Mouse (Mus musculus) cerebellum, adult 18-20 months (tissue): ENCODE measurements at regions not wholly inside any gene's neighbourhood (a gene's known extent, or its start where the extent isn't known, plus 50 kb on each side); places are given as distances from the start of the nearest gene placed in this dataset.
"Not testable (repeated sequence)": the region's sequence is repeated elsewhere in the genome, so short reads cannot be mapped to it uniquely, and the experiment has no call there.

Experiments used
- DNase-seq, 2 experiments: peaks; one replicate each; pipeline ENCODE4 v3.0.0; 2021

DNA sequence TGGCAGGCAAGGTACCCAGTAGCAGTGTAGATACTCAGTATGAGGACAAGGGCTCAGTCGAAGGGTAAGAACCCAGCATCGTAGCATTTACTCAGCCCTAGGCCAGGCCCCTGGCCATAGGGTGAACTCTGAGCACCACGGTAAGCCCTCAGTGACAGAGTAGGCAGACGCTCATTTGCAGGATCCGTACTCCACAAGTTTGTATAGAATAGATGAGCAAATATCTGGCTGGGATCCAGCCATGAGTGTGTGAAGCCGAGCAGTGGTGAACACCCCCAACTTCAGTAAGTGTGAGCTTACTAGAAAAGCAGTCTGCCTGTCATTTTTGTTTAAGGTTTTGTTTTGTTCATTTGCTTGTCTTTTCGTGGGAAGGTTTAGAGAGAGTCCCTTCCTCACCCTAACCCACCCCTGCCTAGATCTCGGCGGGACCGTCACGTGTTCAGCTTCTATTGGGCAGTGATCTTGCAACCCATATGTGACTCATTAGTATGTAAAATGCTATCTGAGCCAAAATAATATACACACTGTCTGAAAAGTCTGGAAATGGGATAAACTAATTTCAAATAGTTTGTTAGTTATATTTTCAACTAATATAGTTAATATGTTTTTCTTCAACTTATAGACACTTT is 76.3 kb downstream of the Gm5447 start:
- no peak for DNase-seq

DNA sequence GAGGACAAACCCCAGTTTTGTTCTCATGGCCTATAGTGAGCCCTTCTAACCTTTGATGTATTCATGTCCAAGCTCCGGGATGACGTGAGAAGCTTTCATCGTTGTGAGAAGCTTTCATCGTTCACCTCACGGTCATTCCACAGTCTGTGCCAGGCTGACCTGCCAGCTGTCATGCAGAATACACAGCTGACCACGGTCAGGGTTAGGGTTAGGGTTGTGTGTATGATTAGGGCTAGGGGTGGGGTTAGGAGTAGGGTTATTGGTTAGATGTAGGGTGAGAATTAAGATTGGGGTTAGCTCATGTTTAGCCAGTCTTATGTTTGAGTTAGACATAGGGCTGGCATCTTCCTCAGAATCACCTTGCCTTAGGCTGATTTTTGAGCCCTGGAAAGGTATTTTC is 77.6 kb downstream of the Gm5447 start:
- DNase-seq = not testable (repeated sequence)

DNA sequence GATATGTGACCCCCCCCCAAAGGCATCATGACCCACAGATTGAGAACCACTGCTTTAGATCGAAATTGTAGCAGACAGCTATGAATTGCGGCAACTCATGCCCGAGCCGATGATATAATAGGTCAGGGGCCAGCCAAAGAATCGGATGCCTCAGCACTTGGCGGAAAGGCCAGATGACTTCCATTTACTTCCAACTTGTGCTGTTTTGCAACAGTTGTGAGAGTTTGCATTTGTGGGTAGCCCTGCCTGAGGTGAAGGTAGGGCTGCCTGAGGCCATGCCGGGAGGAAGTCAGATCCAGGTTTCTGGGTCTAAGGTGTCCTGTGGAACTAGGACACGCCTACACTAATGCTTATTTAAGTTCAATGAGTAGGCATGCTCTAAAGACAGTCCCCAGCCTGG is 80.4 kb downstream of the Gm5447 start:
- DNase-seq = no peak

DNA sequence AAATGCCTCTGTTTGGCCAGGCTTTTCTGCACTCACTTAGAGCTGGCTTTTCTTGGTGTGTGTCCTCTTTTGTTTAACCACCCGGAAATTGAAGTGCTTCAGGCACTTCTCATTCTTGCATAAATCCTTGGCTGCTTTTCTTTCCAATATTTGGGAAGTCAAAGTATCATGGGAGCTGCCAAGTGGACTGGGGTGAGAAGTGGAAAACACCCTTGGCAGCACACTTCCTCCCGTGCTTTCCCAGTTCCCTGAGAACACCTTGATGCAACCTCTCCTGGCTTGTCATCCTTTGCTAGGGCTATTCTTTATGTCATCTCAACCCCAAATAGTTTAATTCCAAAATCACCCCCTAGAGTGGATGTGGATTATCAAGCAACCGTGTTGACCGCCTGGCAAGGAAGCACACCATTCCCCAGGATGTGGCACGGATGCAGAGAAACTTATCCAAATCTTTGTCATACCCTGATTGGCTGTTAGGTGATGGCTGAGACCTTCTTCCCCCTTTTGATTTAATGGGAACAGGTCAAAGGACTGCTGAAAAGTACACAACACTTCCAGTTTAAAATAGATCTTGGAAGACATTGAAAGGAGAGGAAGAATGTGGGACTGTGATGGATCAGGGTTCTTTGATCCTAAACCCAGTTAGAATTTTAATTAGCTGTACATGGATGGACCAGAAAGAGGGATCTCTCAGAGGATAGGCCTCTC is 81.5 kb downstream of the Gm5447 start:
- DNase-seq = no peak

DNA sequence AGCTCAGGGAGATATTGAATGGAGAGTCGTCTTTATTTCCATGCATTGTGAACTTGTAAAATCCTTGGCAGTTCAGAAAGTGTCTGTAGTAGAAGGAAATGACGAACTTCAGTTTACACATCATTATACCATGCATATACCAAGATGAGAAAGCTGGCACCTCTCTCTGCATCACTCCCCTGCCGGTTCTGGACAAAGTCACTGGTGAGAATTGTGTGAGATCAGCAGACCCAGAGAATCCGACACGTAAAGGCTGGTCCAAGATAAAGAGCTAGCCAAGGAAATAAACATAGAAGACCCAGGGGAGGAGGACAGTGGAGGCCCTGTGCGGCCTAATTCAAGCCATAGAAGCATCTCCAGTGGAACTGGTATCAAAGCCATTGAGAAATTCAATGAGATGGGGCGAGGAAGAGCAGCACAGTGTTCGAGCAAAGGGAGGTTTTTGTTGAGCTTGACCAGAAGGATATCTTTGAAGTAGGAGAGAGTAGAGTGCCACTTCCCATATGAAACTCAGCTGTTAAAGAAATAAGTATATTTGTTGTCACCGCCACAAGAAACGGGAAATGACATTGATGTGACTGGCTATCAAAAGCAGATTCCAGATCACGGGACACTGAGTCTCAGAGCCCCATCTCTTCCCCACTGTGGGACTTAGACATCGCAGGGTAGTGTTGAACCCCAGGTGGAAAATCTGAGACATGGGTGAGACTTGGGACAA is 82.3 kb downstream of the Gm5447 start:
- no peak for DNase-seq

DNA sequence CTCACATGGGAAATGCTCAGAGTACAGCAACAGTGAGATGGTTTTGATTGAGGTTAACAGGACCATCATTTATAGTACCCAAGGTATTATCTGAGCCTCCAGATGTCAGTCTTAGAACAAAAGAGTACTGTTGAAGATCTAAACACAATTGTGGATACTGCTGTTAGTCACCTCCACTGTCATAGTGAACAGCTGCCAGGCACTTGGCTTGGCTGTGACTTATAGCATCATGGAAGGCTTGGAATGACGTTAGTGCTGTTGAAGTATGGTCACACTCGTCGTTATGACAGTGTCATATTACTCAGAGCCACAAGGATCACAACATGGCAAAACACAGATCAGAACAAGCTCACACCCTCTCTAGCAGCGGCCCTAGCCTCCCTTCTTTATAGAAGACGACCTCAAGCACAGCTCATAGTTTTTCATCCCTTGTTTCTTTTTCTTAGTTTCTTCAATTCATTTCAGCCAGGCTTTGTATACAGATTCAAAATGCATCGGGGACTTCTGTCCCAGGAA is 87.0 kb downstream of the Gm5447 start:
- no peak for DNase-seq

DNA sequence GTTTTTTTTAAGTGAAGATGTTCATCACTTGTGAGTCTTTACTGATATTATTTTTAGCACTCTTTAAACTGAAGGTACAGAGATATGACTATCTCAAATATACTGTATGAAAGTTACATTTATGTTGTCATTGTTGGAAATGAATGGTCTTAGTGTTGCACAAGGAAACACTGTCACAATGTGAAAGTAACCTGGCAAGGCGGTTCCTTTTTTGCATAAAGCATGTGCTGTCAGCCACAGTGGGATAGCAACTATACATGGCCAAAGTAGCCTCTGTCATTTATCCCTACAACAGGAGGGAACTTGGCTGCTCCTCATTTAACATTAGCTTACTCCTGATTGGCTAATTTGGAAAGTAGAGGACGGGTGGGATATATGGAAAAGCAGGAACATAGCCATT is 94.3 kb downstream of the Gm5447 start:
- DNase-seq = no peak

DNA sequence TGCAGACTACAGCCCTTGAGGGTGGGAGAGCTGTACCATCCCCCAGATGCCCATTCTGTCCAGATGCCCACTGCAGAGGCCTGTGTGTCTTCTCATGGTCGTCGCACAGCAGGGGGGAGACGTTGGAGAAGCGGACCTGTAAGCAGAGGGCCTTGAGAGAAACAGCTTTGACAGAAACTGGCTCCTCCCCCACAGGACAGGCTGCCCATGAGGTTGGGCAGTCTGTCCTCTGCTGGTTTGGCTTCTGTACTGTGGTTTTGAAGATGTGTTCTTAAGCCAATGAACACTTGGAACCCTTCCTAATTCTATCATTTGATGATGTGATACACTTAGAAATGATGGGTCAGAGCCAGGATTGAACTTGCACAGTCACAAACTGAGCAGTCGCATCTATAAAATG is 102.5 kb downstream of the Gm5447 start:
- DNase-seq = no peak

DNA sequence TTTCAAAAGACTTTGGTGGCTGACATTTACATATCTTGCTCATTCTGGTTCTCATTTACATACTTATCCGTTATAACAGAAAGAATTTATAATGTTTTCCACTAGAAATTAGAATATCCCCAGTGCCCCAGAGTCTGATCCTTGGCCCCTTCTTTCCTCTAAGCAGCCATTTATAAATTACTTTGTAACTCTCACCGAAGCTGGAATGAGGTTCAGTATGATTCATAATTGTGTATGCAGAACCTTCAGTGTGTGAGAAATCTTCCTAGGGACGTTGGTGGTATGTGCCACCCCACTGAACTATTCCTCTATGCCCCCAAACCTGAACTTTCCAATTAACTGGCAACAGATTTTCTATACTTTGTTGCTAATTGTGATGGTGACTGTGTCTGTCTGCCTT is 104.7 kb downstream of the Gm5447 start:
- DNase-seq = no peak

DNA sequence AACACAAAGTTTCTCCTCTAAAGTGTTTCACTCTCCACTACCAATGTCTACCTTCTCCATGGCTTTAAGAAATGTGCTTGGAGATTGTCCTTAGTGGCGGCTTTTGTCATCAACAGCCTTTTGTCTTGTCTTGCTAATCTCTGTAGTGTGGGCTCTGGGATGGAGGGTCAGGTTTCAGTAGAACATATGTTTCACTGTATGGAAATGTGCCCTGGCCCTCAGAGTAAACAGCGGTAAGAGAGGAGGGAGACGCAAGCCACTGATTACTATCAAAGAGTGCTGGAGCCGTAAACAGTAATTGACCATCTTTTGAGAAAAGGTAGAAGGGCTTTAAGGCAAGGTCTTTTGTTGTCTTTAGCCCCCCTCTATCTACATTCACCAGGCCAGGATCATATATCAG is 106.2 kb downstream of the Gm5447 start:
- no peak for DNase-seq

DNA sequence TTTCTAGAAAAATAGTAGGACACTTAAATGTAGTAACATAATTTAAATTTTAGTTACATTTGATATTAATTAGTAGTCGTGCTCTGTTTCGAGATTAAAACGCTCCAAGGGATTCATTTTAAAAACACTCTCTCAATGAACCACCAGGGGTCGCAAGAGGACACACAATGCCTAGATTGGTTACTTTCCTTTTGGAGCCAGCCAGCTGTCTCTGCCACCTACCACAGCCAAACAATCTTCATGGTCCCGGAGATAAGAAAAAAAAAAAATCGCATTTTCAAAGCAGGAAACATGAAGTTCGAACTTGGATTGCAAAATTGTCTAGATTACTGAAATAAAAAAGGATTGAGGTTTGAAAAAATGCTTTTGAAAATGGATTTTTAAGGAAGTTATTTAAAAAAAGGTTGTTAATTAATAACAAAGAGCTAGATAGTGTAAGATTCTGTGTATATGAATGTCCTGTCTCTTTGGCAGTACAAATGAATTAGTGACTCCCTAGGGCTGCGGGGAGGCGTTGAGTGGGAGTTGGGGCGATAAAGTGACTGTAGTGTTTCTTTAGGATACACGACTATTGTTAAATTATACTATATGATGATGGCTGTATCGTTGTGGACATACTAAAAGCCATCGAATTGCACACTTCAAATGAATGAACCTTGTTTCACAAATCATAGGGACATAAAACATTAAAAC is 108.6 kb downstream of the Gm5447 start:
- DNase-seq = peak; percentile 55 to 71

DNA sequence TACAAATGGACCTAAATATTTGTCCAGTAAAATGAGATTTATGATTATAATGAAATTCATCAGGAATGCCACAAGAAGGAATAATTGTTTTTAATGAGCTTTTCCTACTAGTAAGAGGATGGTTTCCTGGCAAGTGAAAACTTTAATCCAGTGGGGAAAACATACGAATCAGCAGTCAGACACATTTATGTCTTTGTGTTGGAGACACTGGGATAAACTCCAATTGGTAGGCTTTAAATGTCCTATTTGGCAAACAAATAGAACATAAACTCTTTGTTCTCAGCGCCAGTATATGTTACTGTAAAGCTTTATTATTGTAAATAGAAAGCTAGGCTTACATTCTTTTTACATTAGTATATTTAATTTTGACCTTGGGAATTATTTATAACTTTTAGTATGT is 127.0 kb downstream of the Gm5447 start:
- no peak for DNase-seq

DNA sequence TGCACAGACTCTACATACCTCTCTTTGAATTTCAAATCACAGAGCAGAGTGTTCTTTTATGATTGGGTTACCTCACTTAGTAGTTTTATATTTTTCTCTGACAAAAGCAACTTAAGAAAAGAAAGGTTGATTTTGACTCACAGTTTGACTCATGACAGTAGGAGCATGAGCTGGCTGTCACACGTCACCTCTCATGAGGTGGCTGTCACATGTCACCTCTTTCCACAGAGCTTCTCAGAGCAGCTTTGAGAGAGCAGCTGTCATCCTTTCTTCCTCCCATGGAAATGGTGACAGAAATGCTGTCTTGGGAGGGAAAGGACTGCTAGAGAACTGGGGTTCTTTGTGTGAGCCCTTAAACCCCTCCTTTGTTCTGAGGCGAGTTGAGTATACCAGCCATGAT is 133.4 kb downstream of the Gm5447 start:
- no peak for DNase-seq

DNA sequence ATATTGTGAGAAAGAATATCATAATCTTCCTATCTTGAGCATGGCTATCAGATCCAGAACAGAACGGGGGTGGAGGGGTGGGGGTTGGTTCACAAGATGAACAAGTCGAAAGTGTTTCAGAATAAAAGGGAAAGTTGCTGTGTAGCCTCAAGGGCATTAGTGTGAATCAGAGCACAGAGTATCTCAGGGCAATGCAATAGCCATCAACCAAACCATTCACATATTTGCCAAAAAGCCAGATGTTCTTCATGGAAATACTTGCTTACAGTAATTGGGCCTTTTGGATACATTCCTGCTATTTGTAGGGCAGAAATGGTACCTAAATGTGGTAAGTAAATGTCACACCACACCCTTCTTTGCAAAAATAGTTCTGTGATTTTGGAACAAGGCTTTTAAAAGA is 135.2 kb downstream of the Gm5447 start:
- DNase-seq = no peak

DNA sequence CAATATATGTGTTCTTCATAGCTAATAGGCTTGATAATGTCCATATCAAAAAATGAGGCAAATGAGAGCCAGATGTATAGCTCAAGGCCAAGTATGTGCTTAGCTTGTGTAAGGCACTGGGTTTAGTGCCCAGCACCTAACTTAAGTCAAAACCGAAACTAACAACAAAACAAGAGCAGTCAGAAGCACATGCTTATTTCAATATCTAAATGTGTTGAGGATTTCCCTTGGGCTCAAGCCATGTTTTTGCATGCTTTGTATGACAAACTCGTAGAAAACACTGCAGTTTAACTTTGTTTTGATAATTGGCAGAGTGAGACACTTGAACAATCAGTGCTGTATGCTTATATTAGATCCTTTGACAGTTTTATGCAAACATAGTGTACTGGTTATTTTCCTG is 148.7 kb downstream of the Gm5447 start:
- DNase-seq = no peak

DNA sequence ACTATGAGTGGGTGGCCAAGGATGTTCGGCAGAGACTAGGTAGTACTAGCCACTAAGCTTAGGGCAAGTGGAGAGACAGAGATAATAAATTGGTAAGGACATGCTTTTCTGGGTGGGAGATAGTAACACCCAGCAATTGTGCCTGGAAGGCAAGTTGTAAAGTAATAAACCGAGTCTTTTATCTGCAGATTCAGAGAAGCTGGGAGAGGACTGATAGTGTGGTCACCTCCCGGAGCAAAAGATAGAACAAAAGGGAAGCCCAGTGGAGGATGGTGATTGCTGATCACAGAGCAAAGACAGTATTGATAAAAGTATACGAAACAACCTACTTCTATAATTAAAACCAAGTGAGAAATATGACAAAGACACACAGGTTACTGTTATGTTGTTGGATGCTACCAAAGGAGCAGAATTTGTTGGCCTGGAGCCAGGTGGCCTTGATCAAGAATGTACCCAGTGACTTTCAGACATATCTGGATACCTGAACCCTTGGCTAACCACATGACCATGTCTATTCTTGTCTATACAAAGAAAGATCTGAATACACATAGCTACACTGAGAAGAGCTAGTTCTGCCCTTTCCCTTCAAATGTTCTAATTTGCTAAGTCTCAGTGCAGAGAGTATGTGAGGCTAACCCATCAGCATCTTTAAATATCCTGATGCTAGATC is 150.7 kb downstream of the Gm5447 start:
- DNase-seq = no peak

DNA sequence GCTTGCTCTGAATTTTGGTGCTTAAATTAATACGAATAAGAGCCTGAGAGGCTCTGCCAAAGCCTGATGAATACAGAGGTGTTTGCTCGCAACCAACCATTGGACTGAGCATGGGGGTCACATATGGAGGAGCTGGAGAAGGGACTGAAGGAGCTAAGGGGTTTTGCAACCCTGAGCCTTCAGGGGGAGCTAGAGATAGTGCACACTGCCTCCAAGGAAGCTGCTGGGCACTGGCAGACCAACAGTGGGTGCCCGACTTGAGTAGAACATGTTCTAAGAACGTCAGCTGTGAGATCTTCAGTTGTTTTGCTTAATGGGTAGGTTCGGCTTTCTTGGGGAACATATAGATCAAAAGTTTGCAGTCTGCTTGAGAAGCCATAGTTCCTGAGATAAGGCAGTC is 158.5 kb downstream of the Gm5447 start:
- DNase-seq = no peak

DNA sequence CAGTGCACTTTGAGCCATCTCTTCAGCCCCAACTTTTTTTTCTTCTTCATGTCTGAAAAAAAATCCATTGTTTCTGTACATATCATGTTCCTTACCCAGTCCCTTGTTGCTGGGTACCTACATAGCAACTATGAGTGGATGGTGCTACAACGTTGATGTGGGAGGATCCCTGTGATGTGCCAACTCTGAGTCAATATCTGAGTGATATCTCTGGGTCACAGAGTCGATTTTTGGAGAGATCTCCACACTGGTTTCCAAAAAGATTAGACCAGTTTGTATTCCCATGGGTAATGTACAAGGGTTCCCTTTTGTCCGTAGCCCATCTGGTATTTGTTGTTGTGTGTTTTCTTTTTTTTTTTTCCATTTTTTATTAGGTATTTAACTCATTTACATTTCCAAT is 165.7 kb downstream of the Gm5447 start:
- DNase-seq = no peak

DNA sequence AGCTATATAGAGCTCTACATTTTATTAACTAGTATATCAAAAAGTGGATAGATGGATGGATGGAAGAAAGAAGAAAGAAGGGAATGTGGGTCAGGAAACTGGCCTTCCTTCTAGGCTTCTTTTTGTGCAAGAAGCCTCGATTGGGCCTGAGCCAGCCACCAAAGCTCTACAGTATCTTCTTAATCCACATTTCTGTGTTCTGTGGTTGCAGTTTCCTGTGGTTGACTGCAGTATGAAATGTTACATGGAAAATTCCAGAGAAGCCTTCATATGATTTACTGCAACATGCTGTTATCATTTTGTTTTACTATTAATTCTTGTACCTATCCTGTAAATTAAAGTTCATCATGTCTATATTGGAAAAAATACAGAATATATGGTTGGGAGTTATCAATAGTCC is 173.3 kb downstream of the Gm5447 start:
- no peak for DNase-seq

DNA sequence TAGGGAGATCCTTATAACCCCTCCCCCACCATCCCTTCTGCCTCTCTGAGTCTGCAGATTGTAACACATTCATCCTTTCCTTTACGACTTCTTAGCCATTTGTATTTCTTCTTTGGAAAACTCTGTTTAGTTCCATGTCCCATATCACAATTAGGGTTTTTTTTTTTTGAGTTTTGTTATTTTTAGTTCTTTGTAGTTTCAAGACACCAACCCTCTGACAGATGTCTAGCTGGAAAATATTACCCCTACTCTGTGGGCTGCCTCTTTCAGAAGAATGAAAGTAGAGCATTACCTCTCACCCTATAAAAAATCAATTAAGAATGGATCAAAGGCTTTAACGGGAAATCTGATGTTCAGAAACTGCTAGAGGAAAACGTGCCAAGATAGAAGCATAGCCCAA is 180.1 kb downstream of the Gm5447 start:
- no peak for DNase-seq

DNA sequence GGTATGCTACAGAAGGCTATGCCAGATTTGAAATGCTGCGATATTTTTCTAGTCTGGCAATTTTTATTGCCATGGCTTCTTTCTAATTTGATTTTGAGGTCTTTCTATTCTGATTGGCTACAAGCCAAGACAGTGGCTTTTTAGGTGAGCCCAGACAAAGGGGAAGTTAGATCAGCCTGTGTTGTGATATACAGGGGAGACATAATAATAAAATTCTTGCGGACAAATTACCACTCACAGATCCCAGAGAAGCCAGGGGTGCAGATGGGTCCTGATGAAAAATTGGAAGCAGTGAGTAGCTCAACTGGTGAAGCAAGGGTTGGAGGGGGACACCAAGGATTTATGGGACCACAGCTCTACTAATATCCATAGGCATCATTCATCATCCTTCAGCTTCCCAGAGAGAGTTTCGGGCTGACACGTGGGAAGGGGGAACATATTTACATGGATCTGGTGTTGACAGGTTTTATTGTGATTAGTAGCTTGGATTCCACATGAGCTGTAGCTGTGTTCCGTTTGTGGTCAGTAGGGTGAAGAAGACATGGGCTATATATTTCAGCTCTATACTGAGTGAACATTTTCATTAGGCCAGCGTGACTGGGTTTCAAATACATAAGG is 190.0 kb downstream of the Gm5447 start:
- no peak for DNase-seq

DNA sequence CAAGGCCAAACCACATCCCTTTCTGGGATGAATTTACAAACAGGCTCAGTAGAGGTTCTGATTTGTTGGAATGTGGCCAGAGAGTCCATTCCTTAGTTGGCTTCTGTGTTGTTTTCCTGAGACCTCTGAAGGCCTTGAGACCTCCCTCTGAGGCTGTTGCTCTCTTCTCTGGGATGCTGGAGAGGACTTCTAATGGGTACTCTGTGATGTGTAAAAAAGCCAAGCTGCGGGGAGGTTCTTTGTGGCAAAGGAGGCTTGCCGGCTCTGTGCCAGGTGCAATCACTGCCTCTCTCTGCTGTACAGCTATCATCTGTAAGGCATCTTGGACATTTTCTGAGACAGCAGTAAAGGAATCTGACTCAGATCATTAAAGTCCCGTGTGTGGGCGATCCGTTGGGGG is 192.3 kb downstream of the Gm5447 start:
- DNase-seq = no peak

DNA sequence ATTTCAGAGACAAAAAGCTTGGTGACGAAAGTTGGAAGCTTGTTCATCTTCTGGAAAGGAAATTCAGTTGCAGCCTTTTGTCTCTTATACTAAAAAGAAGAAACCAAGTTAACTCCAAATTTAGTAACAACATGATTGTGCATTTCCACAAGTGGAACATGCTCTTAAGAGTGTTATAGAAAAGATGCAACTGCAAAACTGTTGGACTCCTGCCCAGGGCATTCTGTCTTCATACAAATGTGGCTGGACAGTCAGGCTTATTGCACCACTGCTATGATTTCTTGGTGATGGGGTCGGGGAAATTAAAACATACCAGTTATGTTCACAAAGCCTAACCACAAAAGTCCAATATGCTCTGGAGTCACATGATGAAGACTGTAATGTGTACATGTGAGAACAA is 194.8 kb downstream of the Gm5447 start:
- DNase-seq = no peak
